Mouse (Mus musculus) testis, adult 2 months (tissue): ENCODE results near the gene Tm6sf2.

Experiments used
- CTCF ChIP-seq: fragments of 200-500 bp; IDR thresholded peaks from 2 replicates; pipeline ENCODE4 v1.5.1; 2012; ENCODE audit warnings: low read depth, mild to moderate bottlenecking, inconsistent platforms, low read length, moderate library complexity; ENCODE audit not compliant: control insufficient read depth, insufficient read depth, insufficient replicate concordance
- POLR2A ChIP-seq: fragments of 200-500 bp; IDR thresholded peaks from 2 replicates; pipeline ENCODE4 v1.6.1; 2012; ENCODE audit warnings: low read depth, mild to moderate bottlenecking, inconsistent platforms, low read length, moderate library complexity; ENCODE audit not compliant: control insufficient read depth

- no peak for TF ChIP-seq POLR2A
- TF ChIP-seq CTCF, result peak; percentile 43; the same call in 1 of the 2 replicates
These were observed 31.8 kb downstream of the Tm6sf2 start for GRCm38 (mm10) chr8:70104506-70104905.
